Mouse (Mus musculus) hindbrain, postnatal 0 days (tissue): ENCODE measurements around the gene Btbd9. TPM values are rescaled to one million over a fixed set of nuclear protein-coding genes. Genes with fewer than 3 reads are reported as not detected.

Experiments
- ATAC-seq: fragments of 200-750 bp; cut with Nextera tagmentation; 2 replicates; pipeline ENCODE4 v1.8.0; 2017; ENCODE audit warnings: mild to moderate bottlenecking, moderate TSS enrichment, moderate library complexity
- DNase-seq: peaks from one replicate; pipeline ENCODE4 v3.0.0-alpha.2; 2015; ENCODE audit warnings: low spot score
- H3K27ac ChIP-seq: fragments of 300-500 bp; sonication (generic); 2 replicates; pipeline ENCODE4 v1.5.1; 2014; ENCODE audit warnings: mild to moderate bottlenecking
- H3K27me3 ChIP-seq: fragments of 300-500 bp; sonication (generic); 2 replicates; pipeline ENCODE4 v1.6.1; 2014; ENCODE audit warnings: low read length, mixed read lengths; ENCODE audit not compliant: insufficient read depth
- H3K36me3 ChIP-seq: fragments of 300-500 bp; sonication (generic); 2 replicates; pipeline ENCODE4 v1.6.1; 2014; ENCODE audit warnings: low read length, mixed read lengths; ENCODE audit not compliant: insufficient read depth
- H3K4me1 ChIP-seq: fragments of 300-500 bp; sonication (generic); 2 replicates; pipeline ENCODE4 v1.6.1; 2014; ENCODE audit warnings: antibody characterized with exemption, low read length, mixed read lengths; ENCODE audit not compliant: insufficient read depth
- H3K4me2 ChIP-seq: fragments of 300-500 bp; sonication (generic); 2 replicates; pipeline ENCODE4 v1.6.1; 2014; ENCODE audit warnings: low read depth, mild to moderate bottlenecking, low read length, moderate library complexity, mixed read lengths
- H3K4me3 ChIP-seq: fragments of 300-500 bp; sonication (generic); 2 replicates; pipeline ENCODE4 v1.5.1; 2014; ENCODE audit warnings: low read length
- H3K9ac ChIP-seq: fragments of 300-500 bp; sonication (generic); replicated peaks from 2 replicates; pipeline ENCODE4 v1.6.1; 2014; ENCODE audit warnings: mild to moderate bottlenecking, low read length, moderate library complexity, mixed read lengths
- H3K9me3 ChIP-seq: fragments of 300-500 bp; sonication (generic); 2 replicates; pipeline ENCODE4 v1.6.1; 2016; ENCODE audit warnings: low read length, mixed read lengths
- CTCF ChIP-seq: IDR thresholded peaks from 2 replicates; pipeline ENCODE4 v1.5.1; 2016; ENCODE audit warnings: antibody characterized with exemption, control low read depth, low read depth
- WGBS: fragments of 180-500 bp; shearing (Covaris S2); extraction: QIAGEN DNeasy Blood & Tissue Kit; methylation state at CpG from one replicate; pipeline ENCODE4 v1.1.7; 2014; 5-methylcytosine and 5-hydroxymethylcytosine counted together
- polyA plus RNA-seq: library from polyadenylated mRNA; unstranded; fragments of >200 nt; fragmentation: Nextera tagmentation; extraction: Ambion mirVana; gene quantifications from 2 replicates; pipeline ENCODE4 v1.2.1, GENCODE M21; 2015
- total RNA-seq: library from RNA; depleted of rRNA; stranded (reverse); fragments of >200 nt; gene quantifications from 2 replicates; pipeline ENCODE4 v1.2.3, GENCODE M21; 2014

Btbd9 gene
- total and polyA plus RNA-seq, 2 experiments from 2014 or later = 67.7 to 122 TPM

DNA sequence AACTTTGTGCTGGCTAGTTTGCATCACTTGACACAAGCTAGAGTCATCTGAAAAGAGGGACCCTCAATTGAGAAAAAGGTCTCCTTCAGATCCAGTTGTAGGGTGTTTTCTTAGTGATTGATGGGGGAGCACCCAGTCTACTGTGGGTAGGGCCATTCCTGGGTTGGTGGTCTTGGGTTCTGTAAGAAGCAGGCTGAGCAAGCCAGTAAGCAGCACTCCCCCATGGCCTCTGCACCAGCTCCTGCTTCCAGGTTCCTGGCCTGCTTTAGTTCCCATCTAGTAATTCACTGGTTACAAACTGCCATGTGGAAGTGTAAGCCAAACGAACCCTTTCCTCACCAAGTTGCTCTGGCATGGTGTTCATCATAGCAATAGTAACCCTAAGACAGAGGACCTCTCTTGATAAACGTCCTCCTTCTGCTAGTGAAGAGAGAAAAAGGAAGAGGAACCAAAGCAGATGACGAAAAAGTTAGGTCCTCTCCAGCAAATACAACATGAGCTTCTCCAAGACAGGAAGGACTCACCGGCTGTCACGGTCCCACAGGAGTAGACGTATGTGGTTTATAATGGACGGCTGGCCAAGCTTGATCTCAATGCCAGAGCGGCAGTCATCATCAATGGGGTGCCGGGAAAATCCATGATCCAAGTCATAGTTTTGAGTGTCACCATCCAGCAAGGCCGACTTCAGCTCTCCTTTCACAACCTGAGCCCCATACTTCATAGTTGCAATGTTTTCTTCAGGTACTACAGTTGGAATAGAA lies 59.5 kb downstream of the Btbd9 start:
- DNase-seq = no peak
- no peak for TF ChIP-seq CTCF
- Histone ChIP-seq H3K9me3 (no peaks in the 10 kb centered on the region), H3K36me3 (peaks cover 6% of the 10 kb centered on the region; the same call in 1 of the 2 replicates), H3K4me2 (no peak overlapping the region), H3K4me3 (no peak overlapping the region), H3K27me3 (no peaks in the 10 kb centered on the region), H3K27ac (no peak overlapping the region), H3K4me1 (no peaks in the 10 kb centered on the region), H3K9ac (no peak overlapping the region)
- ATAC-seq = no peak
- WGBS = 91% methylated on average over 10 of the region's 10 CpGs

DNA sequence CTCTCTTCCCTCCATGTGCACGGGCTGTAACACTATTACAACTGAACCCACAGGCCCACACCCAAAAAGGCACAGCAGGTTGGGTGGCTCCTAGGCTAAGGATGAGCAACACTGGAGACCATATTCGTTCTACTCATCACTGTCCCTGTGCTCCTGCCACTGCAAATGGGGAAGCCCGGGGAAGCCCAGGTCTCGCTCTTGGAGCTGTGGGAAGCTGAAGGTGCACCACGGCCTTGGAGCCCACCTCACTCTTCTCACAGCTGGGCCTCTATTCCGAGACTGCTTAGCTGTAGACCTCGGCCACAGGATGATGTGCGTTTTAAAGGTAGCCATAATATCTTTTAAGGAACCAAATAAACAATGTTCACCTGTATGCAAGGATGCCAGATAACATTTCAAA lies 60.9 kb downstream of the Btbd9 start:
- no peak for ATAC-seq
- TF ChIP-seq CTCF = no peak
- H3K27me3 ChIP-seq = no peaks in the 10 kb centered on the region
- H3K4me1 ChIP-seq = no peaks in the 10 kb centered on the region
- no peak overlapping the region for H3K4me2 ChIP-seq
- H3K9ac ChIP-seq = no peak overlapping the region
- H3K9me3 ChIP-seq = no peaks in the 10 kb centered on the region
- WGBS = 96% methylated on average over 8 of the region's 8 CpGs
- H3K4me3 ChIP-seq = no peak overlapping the region
- no peak for DNase-seq
- peaks cover 6% of the 10 kb centered on the region; the same call in 1 of the 2 replicates for H3K36me3 ChIP-seq
- no peak overlapping the region for H3K27ac ChIP-seq

DNA sequence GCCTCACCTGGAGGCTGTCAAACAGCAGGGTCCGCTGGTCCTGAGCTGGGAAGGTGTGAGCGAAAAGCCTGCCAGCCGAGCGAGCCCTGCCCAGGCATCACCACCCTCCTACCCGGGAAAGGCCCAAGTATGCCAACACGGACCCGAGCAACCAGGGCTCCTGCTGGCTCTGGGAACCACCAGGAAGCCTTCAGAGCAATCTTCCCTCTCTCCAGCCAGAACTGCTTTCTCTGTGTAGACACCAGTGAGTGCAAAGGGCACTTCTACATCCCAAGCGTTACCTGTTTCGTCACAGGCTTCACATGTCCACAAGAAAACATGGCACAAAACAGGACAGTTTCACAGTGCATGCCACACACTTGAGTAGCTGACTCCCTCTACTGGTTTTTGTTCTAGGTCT lies 63.3 kb downstream of the Btbd9 start:
- no peak for TF ChIP-seq CTCF
- Histone ChIP-seq H3K4me2 (no peak overlapping the region), H3K9me3 (no peaks in the 10 kb centered on the region), H3K27me3 (no peaks in the 10 kb centered on the region), H3K4me1 (no peaks in the 10 kb centered on the region; the same call in none of the 2 replicates), H3K4me3 (no peak overlapping the region), H3K27ac (no peak overlapping the region), H3K9ac (no peak overlapping the region), H3K36me3 (peaks cover 6% of the 10 kb centered on the region; the same call in 1 of the 2 replicates)
- 88% methylated on average over 9 of the region's 9 CpGs for WGBS
- DNase-seq (no peak), ATAC-seq (no peak)

DNA sequence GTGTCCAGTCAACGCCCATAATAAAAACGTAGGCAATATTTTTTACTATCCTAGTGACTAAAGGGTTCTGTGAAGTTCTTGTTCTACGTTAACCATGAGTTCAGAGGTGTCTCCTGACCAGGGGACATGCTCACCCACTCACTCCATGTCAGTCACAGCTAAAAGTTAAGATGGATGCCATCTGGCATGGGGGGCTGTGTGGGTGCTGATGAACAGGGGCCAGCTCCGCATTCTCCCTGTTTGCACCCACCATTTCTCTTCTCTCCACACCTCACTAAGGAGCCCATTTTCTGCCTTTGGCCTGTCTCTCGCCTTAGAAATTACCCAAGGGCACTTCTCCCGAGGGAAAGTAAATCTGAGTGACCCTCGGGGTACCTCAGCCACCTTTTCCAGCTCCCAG lies 63.8 kb downstream of the Btbd9 start:
- no peak for TF ChIP-seq CTCF
- H3K27me3 ChIP-seq = no peaks in the 10 kb centered on the region
- 88% methylated on average over 7 of the region's 7 CpGs for WGBS
- no peak overlapping the region for H3K4me3 ChIP-seq
- no peaks in the 10 kb centered on the region for H3K9me3 ChIP-seq
- no peak overlapping the region for H3K4me2 ChIP-seq
- no peaks in the 10 kb centered on the region; the same call in none of the 2 replicates for H3K4me1 ChIP-seq
- H3K9ac ChIP-seq = no peak overlapping the region
- ATAC-seq (no peak), DNase-seq (no peak)
- H3K27ac ChIP-seq = no peak overlapping the region
- peaks cover 6% of the 10 kb centered on the region; the same call in 1 of the 2 replicates for H3K36me3 ChIP-seq

DNA sequence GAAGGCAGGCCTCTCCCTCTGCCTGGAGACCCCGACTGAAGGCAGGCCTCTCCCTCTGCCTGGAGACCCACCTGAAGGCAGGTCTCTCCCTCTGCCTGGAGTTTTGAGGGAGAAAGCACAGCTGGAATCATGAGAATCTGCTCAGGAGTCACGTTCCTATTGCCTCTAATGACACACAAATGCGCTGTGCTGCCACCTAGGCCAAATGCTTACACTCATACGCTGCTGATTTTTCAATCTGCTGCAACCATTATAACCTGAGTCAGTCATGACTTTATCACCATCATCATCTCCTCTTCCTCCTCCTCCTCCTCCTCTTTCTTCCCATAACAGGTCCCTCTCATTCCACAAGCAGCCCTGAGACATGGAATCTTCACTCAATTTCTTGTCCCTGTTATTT lies 64.3 kb downstream of the Btbd9 start:
- Histone ChIP-seq H3K9ac (no peak overlapping the region), H3K27ac (no peak overlapping the region), H3K27me3 (no peaks in the 10 kb centered on the region), H3K4me2 (no peak overlapping the region), H3K36me3 (peaks cover 6% of the 10 kb centered on the region; the same call in 1 of the 2 replicates), H3K4me3 (no peak overlapping the region), H3K9me3 (no peaks in the 10 kb centered on the region), H3K4me1 (no peaks in the 10 kb centered on the region; the same call in none of the 2 replicates)
- 0 out of 2 replicates have a peak, but pooled peaks have one; percentile 17 for TF ChIP-seq CTCF
- DNase-seq (peak; percentile 43), ATAC-seq (no peak)
- WGBS = 64% methylated on average over 4 of the region's 4 CpGs

DNA sequence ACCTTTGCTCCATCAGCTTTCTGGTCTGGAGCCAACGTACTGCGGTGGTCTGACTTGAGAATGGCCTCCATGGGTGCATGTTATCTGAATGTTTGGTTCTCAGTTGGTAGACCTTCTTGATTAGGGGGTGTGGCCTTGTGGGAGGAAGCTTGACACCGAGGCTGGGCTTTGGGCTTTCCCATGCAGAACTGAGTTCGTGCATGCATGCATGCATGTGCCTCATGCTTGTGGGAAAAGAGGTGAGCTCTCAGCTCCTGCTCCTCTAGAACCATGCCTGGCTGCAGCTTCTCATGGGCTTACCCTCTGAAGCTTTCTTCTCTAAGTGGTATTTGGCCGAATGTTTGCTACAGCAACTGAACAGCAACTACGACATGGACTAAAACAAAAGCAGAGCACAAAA lies 64.9 kb downstream of the Btbd9 start:
- Histone ChIP-seq H3K4me2 (no peak overlapping the region), H3K27me3 (no peaks in the 10 kb centered on the region), H3K9me3 (no peaks in the 10 kb centered on the region), H3K4me3 (no peak overlapping the region), H3K9ac (no peak overlapping the region), H3K4me1 (no peaks in the 10 kb centered on the region; the same call in none of the 2 replicates), H3K27ac (no peak overlapping the region), H3K36me3 (0 out of 2 replicates have a peak, but pooled peaks cover under 1% of the 10 kb centered on the region)
- no peak for TF ChIP-seq CTCF
- WGBS = 66% methylated on average over 6 of the region's 6 CpGs
- ATAC-seq (no peak), DNase-seq (no peak)

DNA sequence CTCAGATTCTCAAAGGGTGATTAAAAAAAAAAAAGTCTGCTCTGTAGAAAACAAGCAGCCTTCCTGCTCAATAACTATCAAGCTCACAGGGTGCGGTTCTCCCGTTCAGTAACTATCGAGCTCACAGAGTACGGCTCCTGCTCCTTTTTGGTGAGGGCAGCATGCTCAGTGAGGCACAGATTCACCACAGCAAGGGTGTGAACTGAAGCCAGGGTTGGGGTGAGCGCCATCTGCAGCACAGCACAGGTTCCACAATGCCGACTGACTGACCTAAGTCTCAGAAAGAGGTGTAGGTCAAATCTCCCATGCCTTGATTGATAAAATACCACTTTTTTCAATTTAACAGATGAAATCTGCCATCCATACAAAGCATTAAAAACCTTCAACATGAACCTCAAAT lies 66.1 kb downstream of the Btbd9 start:
- Histone ChIP-seq H3K36me3 (no peaks in the 10 kb centered on the region), H3K27me3 (no peaks in the 10 kb centered on the region), H3K4me2 (no peak overlapping the region), H3K9ac (no peak overlapping the region), H3K9me3 (no peaks in the 10 kb centered on the region), H3K27ac (no peak overlapping the region), H3K4me3 (no peak overlapping the region), H3K4me1 (no peaks in the 10 kb centered on the region; the same call in none of the 2 replicates)
- ATAC-seq (no peak), DNase-seq (peak; percentile 50)
- peak; percentile 60 for TF ChIP-seq CTCF
- WGBS = 54% methylated on average over 6 of the region's 6 CpGs
